Mouse (Mus musculus) kidney, adult 2 months (tissue): ENCODE measurements around the gene Gpr183.

Experiments
- CTCF ChIP-seq: fragments of 200-500 bp; conservative IDR thresholded peaks from 2 replicates; pipeline ENCODE4 v1.5.1; 2011; ENCODE audit warnings: low read depth, mild to moderate bottlenecking, control low read depth, low read length, moderate library complexity, mixed read lengths; ENCODE audit not compliant: insufficient read depth, insufficient read length
- POLR2A ChIP-seq: fragments of 200-500 bp; IDR thresholded peaks from one replicate; pipeline ENCODE4 v1.6.1; 2011; ENCODE audit warnings: low read depth, low read length, control low read depth

GRCm38 (mm10) chr14:122012814-122013213, 47.8 kb upstream of the Gpr183 start:
- TF ChIP-seq CTCF = no peak
- no peak for TF ChIP-seq POLR2A
